Mouse (Mus musculus): ENCODE results near the gene Gm20388.
A peak's percentile ranks its signal among the peaks of the same experiment; 100 is the strongest.

Gm20388 gene

GRCm38 (mm10) chr8:121880818-121881217, 1970.2 kb downstream of the Gm20388 start:
- DNase-seq (ENCODE audit: low spot score in 2 of 2), result no peak

GRCm38 (mm10) chr8:121881921-121882320, 1971.3 kb downstream of the Gm20388 start:
- DNase-seq (ENCODE audit: low spot score in 2 of 2), result no peak

- DNase-seq (ENCODE audit: low spot score in 2 of 2), result no peak
Measured at GRCm38 (mm10) chr8:121884181-121884580, 1973.5 kb downstream of the Gm20388 start.

- no peak for DNase-seq (ENCODE audit: low spot score in 2 of 2)
Measured at GRCm38 (mm10) chr8:121885001-121885400, 1974.4 kb downstream of the Gm20388 start.

- DNase-seq (ENCODE audit: low spot score in 2 of 2), result no peak
Measured at GRCm38 (mm10) chr8:121885433-121885832, 1974.8 kb downstream of the Gm20388 start.

GRCm38 (mm10) chr8:121887547-121887946, 1976.9 kb downstream of the Gm20388 start:
- no peak for DNase-seq (ENCODE audit: low spot score in 2 of 2)

GRCm38 (mm10) chr8:121889317-121889716, 1978.7 kb downstream of the Gm20388 start:
- DNase-seq (ENCODE audit: low spot score in 2 of 2), result no peak

- DNase-seq (ENCODE audit: low spot score in 2 of 2), result no peak
Measured at GRCm38 (mm10) chr8:121889810-121890785, 1979.5 kb downstream of the Gm20388 start.

- DNase-seq (ENCODE audit: low spot score in 2 of 2), result no peak
Measured at GRCm38 (mm10) chr8:121892875-121893274, 1982.2 kb downstream of the Gm20388 start.

GRCm38 (mm10) chr8:121895910-121896309, 1985.3 kb downstream of the Gm20388 start:
- no peak for DNase-seq (ENCODE audit: low spot score in 2 of 2)

GRCm38 (mm10) chr8:121896476-121897145, 1986.0 kb downstream of the Gm20388 start:
- DNase-seq (ENCODE audit: low spot score in 2 of 2), result no peak

- DNase-seq (ENCODE audit: low spot score in 2 of 2), result no peak
Measured at GRCm38 (mm10) chr8:121897205-121897604, 1986.6 kb downstream of the Gm20388 start.

GRCm38 (mm10) chr8:121897871-121898381, 1987.3 kb downstream of the Gm20388 start:
- DNase-seq (ENCODE audit: low spot score in 2 of 2), result peak in 1 of 2 experiments; percentile 39

GRCm38 (mm10) chr8:121898401-121898931, 1987.8 kb downstream of the Gm20388 start:
- peak; percentile 32 to 57 for DNase-seq (ENCODE audit: low spot score in 2 of 2)

GRCm38 (mm10) chr8:121899180-121900044, 1988.8 kb downstream of the Gm20388 start:
- DNase-seq (ENCODE audit: low spot score in 2 of 2), result no peak

GRCm38 (mm10) chr8:121901498-121902236, 1991.0 kb downstream of the Gm20388 start:
- DNase-seq (ENCODE audit: low spot score in 2 of 2), result no peak

GRCm38 (mm10) chr8:121903977-121904376, 1993.3 kb downstream of the Gm20388 start:
- no peak for DNase-seq (ENCODE audit: low spot score in 2 of 2)

- no peak for DNase-seq (ENCODE audit: low spot score in 2 of 2)
Measured at GRCm38 (mm10) chr8:121904999-121905398, 1994.4 kb downstream of the Gm20388 start.

- DNase-seq (ENCODE audit: low spot score in 2 of 2), result no peak
Measured at GRCm38 (mm10) chr8:121905420-121905819, 1994.8 kb downstream of the Gm20388 start.

GRCm38 (mm10) chr8:121905864-121906263, 1995.2 kb downstream of the Gm20388 start:
- DNase-seq (ENCODE audit: low spot score in 2 of 2), result no peak

Data from frontal cortex, postnatal 25 days (tissue).